Mouse (Mus musculus): Measurements from ENCODE around the gene Dnaic1. TPM values are rescaled to one million over a fixed set of nuclear protein-coding genes. Genes with fewer than 3 reads are reported as not detected.

The Dnaic1 gene
- total and polyA plus RNA-seq, 3 experiments: 0.34 to 4.1 (median 0.89) TPM

DNA sequence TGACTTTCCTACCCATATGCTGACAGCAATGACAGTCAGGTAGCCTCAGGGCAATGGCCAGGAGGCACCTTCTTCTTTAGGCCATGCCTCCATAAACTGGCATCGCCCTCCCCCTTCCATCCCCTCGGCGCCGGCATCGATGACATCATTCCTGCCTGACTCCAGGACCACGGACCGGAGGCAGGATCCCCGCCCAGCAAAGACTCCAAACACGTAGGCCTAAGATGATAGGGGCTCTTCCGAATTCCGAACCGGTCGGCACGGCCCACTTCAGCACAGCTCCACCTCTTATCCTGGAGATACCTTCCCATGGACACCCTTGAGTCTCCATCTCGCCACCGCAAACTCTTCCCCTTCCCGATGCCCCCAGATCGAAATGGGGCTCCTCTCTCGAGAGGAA is 1.3 kb upstream of the Dnaic1 start:
- Histone ChIP-seq H3K4me1 (ENCODE audit: control insufficient read depth in 1 of 2, insufficient read depth in 2 of 2) (peaks cover 17 to 34% of the 10 kb centered on the region in 2 experiments), H3K9ac (ENCODE audit: insufficient read depth, low read depth) (no peak overlapping the region), H3K27me3 (replicated peaks) (peaks cover 50% of the 10 kb centered on the region), H3K4me3 (replicated peaks in 1 of 3; ENCODE audit: low read depth in 2 of 3, low read length in 2 of 3, poor library complexity in 1 of 3) (peak overlapping the region in 1 of 3 experiments; percentile 66), H3K79me2 (replicated peaks; ENCODE audit: control insufficient read depth, extremely low read depth, insufficient read depth, poor library complexity, severe bottlenecking) (no peaks in the 10 kb centered on the region), H3K36me3 (replicated peaks in 1 of 2; ENCODE audit: control insufficient read depth in 1 of 2, insufficient read depth in 1 of 2, low read length in 1 of 2) (no peaks in the 10 kb centered on the region), H3K27ac (ENCODE audit: insufficient read depth, low read depth) (no peak overlapping the region), H3K9me3 (replicated peaks; ENCODE audit: low read length) (no peaks in the 10 kb centered on the region), H3K4me2 (ENCODE audit: insufficient read depth, low read depth, poor library complexity, severe bottlenecking) (peak overlapping the region; percentile 54; the same call in 1 of the 2 replicates)
- no peak for DNase-seq (ENCODE audit: extremely low read depth)
- dilution Hi-C loops (cut with MboI; ENCODE audit: extremely low pct_ligation_motif_present, extremely low pct_unique_long_range_greater_than_20kb, low sequenced_read_pairs): no loop called here
- in situ Hi-C loops (cut with MboI; ENCODE audit: low pct_ligation_motif_present, low pct_unique_long_range_greater_than_20kb, low sequenced_read_pairs): no loop called here
- TF ChIP-seq TBP (conservative IDR thresholded peaks at IDR 0.05; ENCODE audit: low read depth, low read length) (no peak), RCOR1 (conservative IDR thresholded peaks at IDR 0.05; ENCODE audit: low read depth, low read length) (no peak), POLR2AphosphoS2 (IDR thresholded peaks at IDR 0.05; ENCODE audit: low read depth, low read length) (no peak), ZMIZ1 (IDR thresholded peaks at IDR 0.05; ENCODE audit: low read depth, low read length) (no peak), MYC (IDR thresholded peaks at IDR 0.05; ENCODE audit: low read depth, low read length) (no peak), ZKSCAN1 (IDR thresholded peaks at IDR 0.05; ENCODE audit: borderline replicate concordance, low read depth, low read length) (no peak), SIN3A (IDR thresholded peaks at IDR 0.05; ENCODE audit: low read length) (no peak), ZNF384 (IDR thresholded peaks at IDR 0.05; ENCODE audit: low read depth, low read length) (no peak), CTCF (conservative IDR thresholded peaks at IDR 0.05 in 1 of 2, IDR thresholded peaks at IDR 0.05 in 1 of 2; ENCODE audit: low read depth in 2 of 2, low read length in 2 of 2) (no peak), MAFK (IDR thresholded peaks at IDR 0.05; ENCODE audit: insufficient replicate concordance, low read length) (no peak), CHD1 (IDR thresholded peaks at IDR 0.05; ENCODE audit: low read depth, low read length) (no peak), MXI1 (IDR thresholded peaks at IDR 0.05; ENCODE audit: low read depth, low read length) (no peak), USF2 (conservative IDR thresholded peaks at IDR 0.05; ENCODE audit: low read depth, low read length) (no peak), USF1 (IDR thresholded peaks at IDR 0.05; ENCODE audit: low read depth, low read length) (no peak)

DNA sequence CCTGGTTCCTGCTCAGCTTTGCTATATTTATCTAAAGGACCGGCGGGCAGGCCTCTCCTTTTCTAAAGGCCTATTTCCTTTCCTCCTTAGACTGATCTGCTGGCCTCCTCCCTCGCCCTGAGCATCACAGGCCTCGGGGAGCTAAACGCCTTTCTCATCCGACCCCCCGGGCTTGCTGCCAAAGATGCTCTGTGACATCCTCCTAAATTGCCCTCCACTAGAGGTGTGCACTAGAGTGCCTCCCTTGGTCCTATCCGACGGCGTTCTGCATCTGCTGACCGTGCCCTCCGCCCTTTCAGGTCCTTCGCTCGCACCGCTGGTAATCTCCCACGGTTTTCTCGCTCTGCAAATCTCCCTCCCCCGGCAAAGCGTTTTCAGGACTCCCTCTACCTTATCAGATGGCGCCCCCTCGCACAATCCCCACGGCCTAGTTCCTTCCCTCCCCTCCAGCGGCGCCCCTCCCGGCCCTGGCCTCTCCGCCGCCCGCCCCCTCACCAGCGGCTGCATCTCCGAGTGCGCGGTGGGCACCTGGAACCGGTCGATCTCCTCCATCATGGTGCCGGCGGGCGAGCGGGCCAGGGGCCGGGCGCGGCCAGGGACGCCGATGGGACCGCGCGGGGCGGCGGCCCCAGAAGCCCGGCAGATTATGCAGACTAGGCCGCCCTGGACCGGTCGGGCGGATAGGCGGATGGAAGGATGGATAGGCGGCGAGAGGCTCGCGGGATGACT is 729 bp upstream of the Dnaic1 start:
- Histone ChIP-seq H3K9me3 (replicated peaks; ENCODE audit: low read length) (no peaks in the 10 kb centered on the region), H3K4me3 (replicated peaks in 1 of 3; ENCODE audit: low read depth in 2 of 3, low read length in 2 of 3, poor library complexity in 1 of 3) (peak overlapping the region; percentile 44 to 72 (median 66)), H3K27ac (ENCODE audit: insufficient read depth, low read depth) (no peak overlapping the region), H3K4me2 (ENCODE audit: insufficient read depth, low read depth, poor library complexity, severe bottlenecking) (peak overlapping the region; percentile 54), H3K4me1 (ENCODE audit: control insufficient read depth in 1 of 2, insufficient read depth in 2 of 2) (peaks cover 12 to 27% of the 10 kb centered on the region in 2 experiments), H3K27me3 (replicated peaks) (peaks cover 56% of the 10 kb centered on the region), H3K36me3 (replicated peaks in 1 of 2; ENCODE audit: control insufficient read depth in 1 of 2, insufficient read depth in 1 of 2, low read length in 1 of 2) (no peaks in the 10 kb centered on the region), H3K79me2 (replicated peaks; ENCODE audit: control insufficient read depth, extremely low read depth, insufficient read depth, poor library complexity, severe bottlenecking) (no peaks in the 10 kb centered on the region), H3K9ac (ENCODE audit: insufficient read depth, low read depth) (peak overlapping the region; percentile 53)
- TF ChIP-seq UBTF (IDR thresholded peaks at IDR 0.05; ENCODE audit: low read depth, low read length): peak; percentile 84; the same call in 1 of the 2 replicates
- no peak for TF ChIP-seq CHD2 (IDR thresholded peaks at IDR 0.05; ENCODE audit: low read length)
- no peak for TF ChIP-seq ZC3H11A (IDR thresholded peaks at IDR 0.05; ENCODE audit: low read depth, low read length)
- peak; percentile 17 for DNase-seq (ENCODE audit: extremely low read depth)
- in situ Hi-C loops (cut with MboI; ENCODE audit: low pct_ligation_motif_present, low pct_unique_long_range_greater_than_20kb, low sequenced_read_pairs) (no loop called here), dilution Hi-C loops (cut with MboI; ENCODE audit: extremely low pct_ligation_motif_present, extremely low pct_unique_long_range_greater_than_20kb, low sequenced_read_pairs) (no loop called here)

All from CH12.LX (cell line).